Mouse (Mus musculus) heart, adult 2 months (tissue): ENCODE measurements around the gene Dlx5.

Experiments used
- CTCF ChIP-seq: fragments of 200-600 bp; IDR thresholded peaks from 2 replicates; pipeline ENCODE4 v1.8.1; 2022; ENCODE audit warnings: antibody characterized with exemption, mild to moderate bottlenecking, moderate library complexity
- POLR2A ChIP-seq: fragments of 200-500 bp; IDR thresholded peaks from 2 replicates; pipeline ENCODE4 v1.6.1; 2011; ENCODE audit warnings: mild to moderate bottlenecking, low read depth, low read length, control low read depth; ENCODE audit not compliant: insufficient read depth

GRCm38 (mm10) chr6:6915526-6915915 lies 33.6 kb upstream of the Dlx5 start:
- TF ChIP-seq CTCF (no peak), POLR2A (no peak)
